Mouse (Mus musculus): ENCODE results near the gene Dot1l. TPM values are rescaled to one million over a fixed set of nuclear protein-coding genes. Genes with fewer than 3 reads are reported as not detected.

Gene Dot1l
- polyA plus RNA-seq (2017; shearing (Covaris generic)), result 85.2 TPM

DNA sequence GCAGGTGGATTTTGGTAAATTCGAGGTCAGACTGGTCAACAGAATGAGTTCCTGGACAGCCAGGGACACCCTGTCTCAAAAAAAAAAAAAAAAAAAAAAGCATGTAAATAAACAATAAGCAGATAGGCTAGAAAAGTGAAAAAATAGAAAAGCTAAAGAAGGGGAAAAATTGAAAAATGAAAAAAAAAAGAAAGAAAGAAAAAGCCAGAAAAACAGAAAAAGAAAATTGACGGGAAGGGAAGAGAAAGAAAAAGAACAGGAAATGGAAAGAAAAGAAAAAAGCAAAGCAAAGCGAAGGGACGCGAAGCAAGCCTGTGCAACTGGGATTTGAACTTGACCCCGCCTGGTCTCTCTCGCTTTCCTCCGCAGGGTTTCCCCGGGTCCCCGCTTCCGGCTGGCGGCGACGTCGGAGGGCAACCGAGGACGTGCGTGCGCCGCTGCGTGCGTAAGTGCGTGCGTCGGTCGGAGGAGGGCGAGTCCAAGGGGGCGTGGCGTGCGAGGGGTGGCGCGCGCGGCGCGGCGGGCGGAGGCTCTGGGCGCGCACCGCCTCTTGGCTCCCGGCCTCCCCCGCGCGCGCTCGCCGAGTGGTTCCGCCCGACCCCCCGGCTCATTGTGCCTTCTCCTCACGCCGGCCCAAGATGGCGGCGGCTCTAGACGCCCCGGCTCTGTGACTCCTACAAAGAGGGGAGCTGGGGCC lies at the start of gene Dot1l:
TSS of gene Dot1l (plus strand) at position 613 of the 697 bp plus-strand sequence.

GRCm38 (mm10) chr10:80742180-80742978 lies 12.6 kb upstream of the Dot1l start, which contains the start of gene Ap3d1:
Ap3d1 (minus strand) TSS chr10:80742264.

DNA sequence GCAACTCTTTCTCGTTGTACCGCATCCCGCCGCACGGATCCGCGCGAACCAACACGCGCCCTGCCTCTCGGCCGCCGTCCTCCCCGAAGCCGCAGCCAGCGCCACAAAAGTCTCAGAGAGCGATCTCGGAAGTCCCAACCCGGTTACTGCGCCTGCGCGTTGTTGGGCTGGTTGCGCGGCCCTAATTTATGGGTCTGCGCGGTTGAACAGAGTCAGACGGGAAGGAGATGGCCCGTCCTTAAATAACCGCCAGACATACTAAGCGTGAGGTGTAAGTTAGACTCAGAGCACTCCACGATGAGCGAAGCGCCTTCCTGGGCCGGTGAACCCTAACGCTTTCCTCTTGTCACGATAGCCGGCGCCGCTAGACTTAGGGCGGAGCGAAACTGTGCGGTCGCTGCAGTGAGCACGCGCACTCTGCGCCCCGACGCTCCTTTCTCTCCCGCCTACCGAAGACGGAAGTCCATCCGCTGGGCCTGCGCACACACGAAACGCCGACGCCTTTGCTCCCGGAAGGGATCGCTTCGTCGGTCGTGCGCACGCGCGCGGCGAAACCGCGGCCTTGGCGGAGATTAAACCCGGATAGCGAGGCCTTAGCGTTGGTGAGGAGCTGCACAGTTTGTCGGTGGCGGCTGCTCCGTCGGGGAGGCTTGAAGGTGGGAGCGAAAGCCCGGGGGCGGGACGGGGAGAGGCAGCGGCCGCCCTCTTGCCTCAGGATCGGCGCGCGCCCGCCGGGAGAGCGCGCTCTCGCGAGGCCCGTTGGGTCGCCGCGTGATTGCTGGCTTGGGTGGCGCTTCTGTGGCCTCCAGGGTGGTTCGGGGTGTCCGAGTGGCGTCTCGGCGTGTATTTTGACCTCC lies 43.4 kb downstream of the Dot1l start, which contains the start of the genes Sf3a2 and Plekhj1:
TSS of gene Sf3a2 (plus strand) at position 49 of the 857 bp plus-strand sequence.
TSS of gene Plekhj1 (minus strand) at position 477 of the 857 bp plus-strand sequence.

GRCm38 (mm10) chr10:80804916-80805315 lies 49.9 kb downstream of the Dot1l start, which contains the start of gene Amh:
Amh (plus strand) TSS chr10:80805243.

DNA sequence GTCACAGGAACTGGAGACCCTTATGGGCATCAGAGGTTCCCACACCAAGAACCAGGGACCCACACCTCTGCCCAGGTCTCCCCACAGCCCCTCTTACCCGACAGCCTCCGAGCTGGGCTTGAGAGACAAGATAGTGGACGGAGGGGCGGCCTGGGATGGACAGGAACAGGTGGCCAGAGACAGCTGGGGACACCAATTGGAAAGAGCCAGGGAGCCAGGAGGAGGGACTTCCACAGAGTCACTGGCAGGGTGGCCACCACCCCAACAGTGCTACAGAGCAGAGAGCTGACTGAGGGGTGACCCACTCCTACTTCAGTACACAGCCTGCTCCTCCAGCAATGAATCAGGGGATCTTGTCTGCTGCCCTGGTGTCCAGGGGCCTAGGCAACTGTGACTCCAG lies 58.4 kb downstream of the Dot1l start, which contains the start of gene Jsrp1:
TSS of gene Jsrp1 (minus strand) at position 133 of the 400 bp plus-strand sequence.

GRCm38 (mm10) chr10:80826151-80827062 lies 71.4 kb downstream of the Dot1l start, which contains the start of gene Oaz1:
Oaz1 (plus strand) TSS chr10:80826656.

GRCm38 (mm10) chr10:80843931-80844547 lies 89.0 kb downstream of the Dot1l start, which contains the start of gene Lingo3:
Lingo3 (minus strand) TSS chr10:80844039.

Other genes starting within 250 kb of the Dot1l start
- not detected for gene Atp8b3, start 216.1 kb upstream of the Dot1l start, polyA plus RNA-seq (2017; shearing (Covaris generic))
- gene Rexo1, start 193.6 kb upstream of the Dot1l start, polyA plus RNA-seq (2017; shearing (Covaris generic)), result 66.8 TPM
- gene Klf16, start 177.9 kb upstream of the Dot1l start, polyA plus RNA-seq (2017; shearing (Covaris generic)), result 18.5 TPM
- 90.9 TPM for gene Abhd17a, start 164.9 kb upstream of the Dot1l start, polyA plus RNA-seq (2017; shearing (Covaris generic))
- gene Scamp4, start 152.3 kb upstream of the Dot1l start, polyA plus RNA-seq (2017; shearing (Covaris generic)), result 95.7 TPM
- 7.5 TPM for gene Adat3, start 152.3 kb upstream of the Dot1l start, polyA plus RNA-seq (2017; shearing (Covaris generic))
- 8.8 TPM for gene Gm49322, start 149.2 kb upstream of the Dot1l start, polyA plus RNA-seq (2017; shearing (Covaris generic))
- gene Csnk1g2, start 132.4 kb upstream of the Dot1l start, polyA plus RNA-seq (2017; shearing (Covaris generic)), result 322 TPM
- gene Btbd2, start 98.1 kb upstream of the Dot1l start, polyA plus RNA-seq (2017; shearing (Covaris generic)), result 23.0 TPM
- 211 TPM for gene Mknk2, start 77.1 kb upstream of the Dot1l start, polyA plus RNA-seq (2017; shearing (Covaris generic))
- 104 TPM for gene Mob3a, start 53.2 kb upstream of the Dot1l start, polyA plus RNA-seq (2017; shearing (Covaris generic))
- 79.5 TPM for gene Izumo4, start 53.0 kb upstream of the Dot1l start, polyA plus RNA-seq (2017; shearing (Covaris generic))
- gene Ap3d1, start 12.9 kb upstream of the Dot1l start, polyA plus RNA-seq (2017; shearing (Covaris generic)), result 74.7 TPM
- 62.8 TPM for gene Sf3a2, start 43.0 kb downstream of the Dot1l start, polyA plus RNA-seq (2017; shearing (Covaris generic))
- gene Plekhj1, start 43.4 kb downstream of the Dot1l start, polyA plus RNA-seq (2017; shearing (Covaris generic)), result 189 TPM
- not detected for gene Amh, start 50.0 kb downstream of the Dot1l start, polyA plus RNA-seq (2017; shearing (Covaris generic))
- not detected for gene Jsrp1, start 58.3 kb downstream of the Dot1l start, polyA plus RNA-seq (2017; shearing (Covaris generic))
- gene Oaz1, start 71.5 kb downstream of the Dot1l start, polyA plus RNA-seq (2017; shearing (Covaris generic)), result 2,107 TPM
- not detected for gene Lingo3, start 88.8 kb downstream of the Dot1l start, polyA plus RNA-seq (2017; shearing (Covaris generic))
- gene Lsm7, start 100.0 kb downstream of the Dot1l start, polyA plus RNA-seq (2017; shearing (Covaris generic)), result 80.2 TPM
- 19.0 TPM for gene Sppl2b, start 100.1 kb downstream of the Dot1l start, polyA plus RNA-seq (2017; shearing (Covaris generic))
- not detected for gene Tmprss9, start 116.6 kb downstream of the Dot1l start, polyA plus RNA-seq (2017; shearing (Covaris generic))
- 133 TPM for gene Timm13, start 145.8 kb downstream of the Dot1l start, polyA plus RNA-seq (2017; shearing (Covaris generic))
- gene Lmnb2, start 163.0 kb downstream of the Dot1l start, polyA plus RNA-seq (2017; shearing (Covaris generic)), result 12.7 TPM
- 590 TPM for gene Gadd45b, start 174.9 kb downstream of the Dot1l start, polyA plus RNA-seq (2017; shearing (Covaris generic))